Mouse (Mus musculus): ENCODE data around the gene Cnot6. TPM values are rescaled to one million over a fixed set of nuclear protein-coding genes. Genes with fewer than 3 reads are reported as not detected.

Cnot6 gene
- total RNA-seq (2021), result 10 to 100 TPM; 86.2 to 89.2 TPM

DNA sequence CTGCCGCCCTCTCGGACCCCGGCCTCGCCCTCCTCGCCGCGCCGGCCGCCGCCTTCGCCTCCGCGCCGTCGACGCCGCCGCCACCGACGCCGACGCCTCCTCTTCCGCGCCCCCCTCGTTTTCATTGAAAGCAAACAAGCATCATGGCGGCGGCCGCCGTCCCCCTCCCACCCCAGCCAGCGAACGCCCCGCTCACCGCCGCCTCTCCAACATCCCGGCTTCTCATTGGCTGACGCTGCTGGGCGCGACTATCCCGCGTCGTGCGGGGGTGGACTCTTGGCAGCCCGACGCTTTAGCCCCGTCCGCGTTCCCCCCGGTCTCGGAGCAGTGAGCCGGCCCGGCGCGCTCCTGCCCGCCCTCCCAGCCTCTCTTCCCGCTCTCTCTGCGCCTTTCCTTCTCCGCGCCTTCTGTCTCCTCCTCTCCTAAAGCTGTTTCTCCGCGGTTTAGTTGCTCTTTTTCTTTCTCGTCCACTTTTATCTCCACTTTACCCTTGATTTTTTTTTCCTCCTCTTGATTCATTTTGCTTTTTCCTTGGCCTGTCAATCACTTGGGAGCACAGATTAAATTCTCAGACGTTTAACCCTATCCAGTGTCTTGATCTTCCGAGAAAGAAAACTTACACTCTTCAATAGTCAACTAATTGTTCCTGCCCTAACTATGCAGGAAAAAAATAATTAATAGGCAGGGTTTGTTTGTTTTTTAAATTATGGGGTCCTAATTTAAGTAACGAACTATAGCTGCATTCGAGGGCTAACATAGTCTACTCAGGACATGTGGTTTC is at the start of gene Cnot6:
Cnot6 (minus strand) TSS at position 169 of the 781 bp plus-strand sequence.
- DNase-seq, result peak; percentile 98
- intact Hi-C loops (cut with DNase I), result no loop called here

DNA sequence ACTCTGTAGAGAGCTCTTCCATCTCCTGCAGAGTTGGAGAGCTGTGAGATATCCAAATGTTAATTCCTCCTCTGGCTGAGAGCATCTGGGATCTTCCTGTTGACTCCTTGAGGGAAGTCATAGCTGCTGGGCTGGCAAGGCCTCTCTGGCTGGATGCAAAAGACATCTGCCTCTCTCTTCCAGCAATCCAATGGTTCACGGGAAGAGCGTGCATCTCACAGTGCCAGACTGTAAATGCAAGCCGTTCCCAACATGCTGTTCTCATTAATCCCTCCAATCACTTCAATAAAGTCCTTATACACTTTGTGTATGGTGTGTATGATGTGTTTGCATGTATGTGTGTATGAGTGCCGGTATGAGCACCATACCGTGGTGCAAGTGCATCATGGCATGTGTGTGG is 48.6 kb upstream of the Cnot6 start:
- no peak for DNase-seq

DNA sequence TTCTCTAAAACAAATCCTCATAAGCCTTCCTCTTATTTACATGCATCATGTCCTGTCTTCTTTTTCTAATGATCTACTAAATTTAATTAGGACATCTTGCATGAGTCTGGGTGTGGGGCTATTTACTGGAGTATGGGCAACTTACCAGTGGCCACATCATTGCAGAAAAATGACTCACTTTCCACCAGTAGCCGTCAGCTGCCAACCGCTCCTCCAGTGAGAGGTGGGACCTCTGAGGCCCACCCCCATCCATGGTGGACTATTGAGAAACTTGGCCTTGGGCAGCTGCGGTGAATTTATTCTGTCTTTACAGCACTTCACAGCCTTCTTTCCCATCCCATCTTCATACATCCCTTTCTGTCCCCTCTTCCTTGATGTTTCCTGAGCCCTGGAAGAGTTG is 45.6 kb upstream of the Cnot6 start:
- DNase-seq, result no peak
- intact Hi-C loops (cut with DNase I), result no loop called here

More for the DNA sequence above, 48.6 kb upstream of the Cnot6 start:
- intact Hi-C loops (cut with DNase I), result no loop called here

DNA sequence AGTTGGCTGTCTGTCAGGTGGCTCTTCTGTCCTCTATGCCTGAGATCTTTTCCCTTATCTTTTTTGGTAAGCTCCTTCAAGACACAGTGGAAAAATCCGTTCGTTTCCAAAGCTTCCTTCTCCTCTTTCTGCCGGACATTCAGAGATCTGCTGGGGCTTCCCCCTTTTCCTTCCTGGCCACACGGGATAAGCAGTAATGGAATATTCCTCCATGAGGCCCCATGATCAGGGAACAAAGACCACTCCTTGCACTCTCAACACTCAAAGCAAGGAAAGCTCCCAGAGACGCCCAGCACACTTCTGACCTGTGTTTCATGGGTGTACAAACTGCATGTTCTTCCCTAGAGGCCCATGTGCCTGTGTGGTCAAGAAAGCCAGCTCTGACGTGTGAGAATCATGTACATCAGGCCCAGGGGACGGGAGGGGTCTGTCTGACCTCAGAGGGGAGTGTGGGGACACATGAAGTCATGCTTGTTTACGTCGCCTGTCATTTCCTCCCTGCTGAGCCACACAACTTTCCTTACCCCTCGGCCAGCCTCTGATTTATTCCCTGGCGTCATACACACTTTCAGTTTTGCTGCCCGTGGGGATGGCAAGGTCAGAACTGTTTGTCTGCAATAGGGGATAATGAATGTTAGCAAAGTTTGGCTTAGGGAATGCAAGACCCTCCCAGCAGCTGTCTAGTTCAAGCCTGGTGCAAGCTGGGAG is 42.6 kb upstream of the Cnot6 start:
- no peak for DNase-seq
- intact Hi-C loops (cut with DNase I), result no loop called here

DNA sequence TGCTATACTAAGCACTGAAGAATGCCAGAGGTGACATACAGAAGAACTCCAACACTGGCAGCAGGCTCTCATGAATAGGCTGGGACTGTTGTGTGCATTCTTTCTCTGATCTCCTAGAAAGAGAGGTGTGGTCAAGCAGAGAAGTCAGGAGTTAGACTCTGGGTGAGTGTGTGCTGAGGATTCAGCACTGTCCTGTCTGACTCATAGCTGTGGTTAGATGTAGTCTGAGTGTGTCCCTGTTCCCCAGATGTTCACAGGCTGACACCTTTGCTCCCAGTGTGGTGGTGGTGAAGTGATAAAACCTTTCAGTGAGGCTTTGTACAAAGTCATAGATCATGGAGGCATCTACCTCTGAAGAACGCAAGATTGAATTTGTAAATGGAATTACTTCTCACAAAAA is 34.2 kb upstream of the Cnot6 start:
- no peak for DNase-seq
- intact Hi-C loops (cut with DNase I), result no loop called here

DNA sequence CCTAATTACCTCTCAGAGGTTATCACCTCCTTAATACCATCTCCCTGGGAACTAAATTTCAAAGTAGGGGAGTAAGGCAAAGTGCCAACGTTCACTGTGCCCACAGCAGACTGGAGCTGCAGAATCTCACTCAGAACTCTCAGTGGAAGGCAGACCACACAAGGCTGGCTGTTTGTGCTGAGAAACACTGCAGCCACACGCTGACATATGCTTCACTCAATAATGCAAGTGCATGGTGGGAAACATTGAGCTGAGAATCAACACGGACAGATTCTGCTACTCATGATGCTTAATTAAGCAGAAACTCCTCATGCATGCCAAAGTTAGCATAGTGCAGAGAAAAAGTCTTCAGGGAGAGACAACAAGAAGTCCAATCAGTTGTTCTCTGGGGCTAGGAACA is 33.3 kb upstream of the Cnot6 start:
- intact Hi-C loops (cut with DNase I), result no loop called here
- DNase-seq, result no peak

DNA sequence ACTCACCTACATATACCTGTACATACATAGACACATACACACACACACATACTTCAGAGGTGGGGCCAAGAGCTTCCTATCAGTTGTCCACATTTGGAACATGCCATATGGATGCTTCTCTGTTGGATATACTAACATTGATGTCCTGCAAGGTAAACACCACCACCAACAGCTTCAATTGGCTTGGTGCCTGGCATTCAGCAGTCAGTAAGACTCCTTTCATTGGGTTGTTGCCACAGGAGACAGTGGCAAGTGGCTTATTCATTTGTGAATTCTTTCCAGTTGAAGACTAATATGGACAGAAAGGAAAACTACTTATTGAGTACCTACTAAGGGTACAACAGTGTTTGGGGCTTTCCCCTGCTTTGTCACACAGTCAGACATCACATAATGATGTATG is 32.5 kb upstream of the Cnot6 start:
- DNase-seq, result peak; percentile 19
- intact Hi-C loops (cut with DNase I), result no loop called here

DNA sequence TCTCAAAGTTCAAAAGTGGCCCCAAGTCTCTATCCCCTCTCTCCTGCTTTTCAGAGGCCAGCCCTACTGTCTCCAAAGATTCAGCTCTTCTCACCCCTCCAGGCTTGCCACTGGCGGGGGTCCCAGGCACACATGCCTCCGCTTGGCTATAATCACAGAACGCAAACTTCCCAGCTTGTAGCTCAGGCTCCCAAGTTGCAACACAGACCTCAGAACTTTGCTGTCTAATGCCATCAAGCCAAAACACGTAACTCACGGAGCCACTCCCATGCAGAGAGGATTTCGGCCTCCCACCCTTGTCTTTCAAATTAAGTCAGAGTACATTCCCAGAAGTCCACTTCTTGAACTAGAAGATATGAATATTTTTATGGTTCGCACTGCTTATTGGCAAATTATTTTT is 31.1 kb upstream of the Cnot6 start:
- no peak for DNase-seq
- intact Hi-C loops (cut with DNase I), result no loop called here

DNA sequence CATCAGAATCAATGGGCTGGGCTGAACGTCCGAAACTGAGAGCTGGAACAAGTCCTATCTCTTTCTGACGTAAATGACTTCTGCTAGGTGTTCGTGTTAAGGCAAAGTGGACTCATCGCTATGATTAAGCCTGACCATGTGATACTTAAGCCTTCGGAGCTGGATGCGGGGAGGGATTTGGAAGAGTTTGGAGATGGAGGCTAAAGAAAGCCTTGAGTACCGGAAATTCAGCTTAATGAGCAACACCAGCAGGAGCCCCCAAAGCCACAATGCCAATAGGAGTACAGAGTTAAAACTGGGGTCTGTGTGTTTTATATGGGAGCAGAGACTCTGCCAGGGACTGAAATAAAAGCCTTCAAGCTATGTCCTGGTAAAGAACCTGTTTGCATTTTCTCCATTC is 29.7 kb upstream of the Cnot6 start:
- intact Hi-C loops (cut with DNase I), result no loop called here
- DNase-seq, result no peak

DNA sequence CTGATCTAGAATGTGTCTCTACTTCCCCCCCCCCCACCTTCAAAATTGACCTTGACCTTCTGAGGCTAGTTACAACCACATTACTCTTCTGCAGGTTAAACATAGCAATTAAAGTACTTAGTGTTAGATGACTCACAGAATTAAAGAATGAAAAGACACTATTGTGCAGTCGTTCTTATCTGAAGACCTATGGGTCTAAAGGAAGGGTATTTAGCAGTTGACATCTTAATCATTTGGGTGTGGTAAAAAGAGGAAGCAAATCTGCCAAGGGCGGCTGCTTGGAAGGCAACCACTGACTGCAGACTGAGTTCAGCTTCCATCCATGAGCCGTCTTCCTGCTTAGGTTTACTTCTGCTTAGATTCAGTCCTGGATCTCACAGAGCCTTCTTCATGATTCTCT is 27.3 kb upstream of the Cnot6 start:
- DNase-seq, result no peak
- intact Hi-C loops (cut with DNase I), result no loop called here

DNA sequence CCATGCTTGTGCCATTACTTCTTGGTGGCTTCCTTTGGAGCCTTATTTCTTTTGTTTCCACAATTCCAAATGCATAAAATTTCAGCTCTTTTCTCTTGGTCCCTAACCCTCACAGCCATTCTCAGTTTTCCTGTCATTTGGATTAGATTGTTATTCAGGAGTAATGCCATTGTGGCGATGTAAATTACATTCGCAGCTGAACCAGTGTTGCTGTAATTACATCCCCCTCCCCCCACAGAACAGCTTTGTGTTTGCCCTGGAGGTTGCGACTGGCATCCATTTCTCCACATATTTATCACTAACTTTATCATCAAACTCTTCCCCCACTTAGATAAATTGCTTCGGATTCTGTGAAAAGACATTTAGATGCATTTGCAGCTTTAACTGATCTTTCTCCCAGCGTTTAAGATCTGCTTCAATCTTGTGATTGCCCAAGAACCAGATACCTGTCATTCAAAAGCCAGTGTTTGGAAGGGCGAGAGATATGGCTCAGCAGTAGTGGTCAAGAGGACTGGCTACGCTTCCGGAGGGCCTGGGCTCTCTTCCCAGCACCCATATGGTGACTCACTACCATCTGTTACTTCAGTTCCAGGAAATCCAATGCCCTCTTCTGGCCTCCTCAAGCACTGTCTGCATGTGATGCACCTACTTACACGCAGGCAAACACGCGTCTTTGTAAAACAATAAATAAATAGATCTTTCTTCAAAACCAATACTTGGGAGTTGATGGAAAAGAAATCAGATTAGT is 26.3 kb upstream of the Cnot6 start:
- intact Hi-C loops (cut with DNase I), result no loop called here
- DNase-seq, result peak; percentile 21

DNA sequence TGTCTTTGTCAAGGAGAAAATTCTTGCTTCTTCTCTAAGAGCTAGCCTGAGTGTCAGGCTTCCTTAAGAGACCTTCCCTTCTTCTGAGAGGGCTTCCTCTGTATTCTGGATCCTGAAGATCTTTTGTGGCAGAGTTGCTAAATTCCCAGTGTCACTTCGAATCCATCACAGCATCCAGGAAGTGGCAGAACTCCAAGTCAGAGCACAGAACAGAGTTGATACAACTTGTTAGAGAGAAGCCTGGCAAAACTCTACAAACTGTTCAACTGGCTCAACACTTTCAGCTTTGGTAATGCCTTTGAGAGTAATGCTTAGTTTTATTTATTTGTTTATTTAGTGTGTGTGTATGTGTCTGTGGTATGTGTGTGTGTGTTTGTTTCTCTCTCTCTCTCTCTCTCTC is 25.1 kb upstream of the Cnot6 start:
- DNase-seq, result peak; percentile 32
- intact Hi-C loops (cut with DNase I), result no loop called here

DNA sequence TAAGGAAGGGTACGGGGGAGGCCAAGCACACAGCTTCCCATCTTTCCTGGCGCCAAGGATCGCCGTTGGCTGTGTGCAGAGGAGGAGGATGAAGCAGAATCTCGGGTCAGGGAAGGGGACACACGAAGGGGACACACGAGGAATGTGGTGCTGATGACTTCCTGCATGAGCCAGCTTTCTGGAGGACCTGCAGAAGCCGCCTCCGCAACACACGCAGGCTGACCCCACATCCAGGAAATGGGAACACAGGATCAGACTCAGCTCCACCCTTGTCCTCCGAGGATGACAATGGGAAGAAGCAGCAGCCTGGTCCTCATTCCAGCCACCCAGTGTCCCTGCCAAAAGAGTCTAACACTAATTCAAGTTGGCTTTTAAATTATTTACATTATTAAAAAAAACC is 22.2 kb upstream of the Cnot6 start:
- no peak for DNase-seq
- intact Hi-C loops (cut with DNase I), result no loop called here

DNA sequence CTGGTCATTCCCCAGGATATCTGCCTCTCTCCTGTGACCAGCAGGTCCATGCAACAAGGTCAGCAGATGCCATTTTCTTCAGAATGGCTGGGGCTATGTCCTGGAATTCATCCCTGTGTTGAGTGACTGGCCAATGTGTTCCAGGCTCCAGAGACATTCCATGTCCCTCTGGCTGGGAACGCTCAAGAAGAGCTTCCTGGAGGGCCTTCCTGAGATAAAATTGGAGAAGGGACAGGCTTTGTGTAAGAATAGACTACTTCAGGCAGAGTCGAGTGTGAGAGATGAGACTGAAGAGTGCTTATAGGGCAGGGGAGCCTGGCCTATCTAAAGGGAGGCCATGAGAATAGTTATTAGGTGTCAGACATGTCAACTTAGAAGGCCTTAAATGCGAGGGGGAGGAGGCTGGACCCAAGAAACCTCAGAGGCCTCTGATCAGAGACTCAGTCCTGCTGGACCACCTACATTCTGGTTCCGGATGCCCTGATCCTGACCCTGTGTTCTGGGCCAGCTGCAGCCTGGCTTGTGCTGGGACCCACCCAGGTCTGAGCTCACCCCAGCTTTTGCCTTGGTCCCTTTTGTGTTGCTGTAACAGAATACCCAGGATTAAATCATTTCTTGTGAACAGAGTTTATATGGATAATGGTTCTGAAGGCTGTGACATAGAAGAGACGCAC is 17.9 kb upstream of the Cnot6 start:
- no peak for DNase-seq
- intact Hi-C loops (cut with DNase I), result no loop called here

DNA sequence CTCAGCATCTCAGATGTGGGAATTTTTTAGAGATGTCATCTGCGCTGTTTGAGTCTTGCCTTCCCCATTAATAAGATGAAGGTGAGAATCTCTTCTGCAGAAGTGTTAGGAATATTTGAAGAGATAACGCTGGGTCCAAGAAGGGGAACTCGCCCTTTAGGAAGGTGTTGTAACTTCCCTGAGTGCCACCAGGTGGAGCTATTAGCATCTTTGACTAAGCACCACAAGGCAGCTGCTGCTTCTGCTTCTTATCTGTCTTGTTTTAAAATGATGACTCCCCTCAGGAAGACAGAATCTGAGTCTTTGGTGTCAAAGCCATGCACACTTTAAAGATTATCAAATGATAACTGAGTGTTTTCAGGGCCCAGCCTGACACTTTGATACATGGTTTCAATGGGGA is 15.4 kb upstream of the Cnot6 start:
- DNase-seq, result peak; percentile 58
- intact Hi-C loops (cut with DNase I), result loop anchor here (2.0 to 10.0 kb wide), 2 partner anchors 141 to 237 kb away; no protein-coding TSS in a partner anchor

DNA sequence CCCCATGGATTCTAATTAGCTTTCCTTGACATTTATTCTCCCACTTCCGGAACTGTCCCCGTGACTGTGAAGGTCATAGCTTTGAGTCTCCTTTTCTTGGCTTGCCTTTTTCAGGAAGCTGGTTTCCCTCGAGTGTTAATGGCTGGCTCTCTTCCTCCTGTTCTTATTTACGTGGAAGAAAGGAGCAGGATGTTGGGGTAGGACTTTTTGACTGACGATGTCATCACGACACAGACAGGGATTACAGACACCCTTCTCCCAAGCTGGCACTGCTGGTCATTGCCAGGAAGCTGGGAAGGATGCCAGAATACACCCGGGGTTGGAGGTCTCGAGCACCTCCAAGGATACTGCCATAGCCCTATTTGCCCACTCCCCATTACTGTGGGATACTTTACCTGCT is 14.3 kb upstream of the Cnot6 start:
- DNase-seq, result peak; percentile 43
- intact Hi-C loops (cut with DNase I), result loop anchor here (10.0 kb wide), 1 partner anchor 238 kb away; no protein-coding TSS in a partner anchor

DNA sequence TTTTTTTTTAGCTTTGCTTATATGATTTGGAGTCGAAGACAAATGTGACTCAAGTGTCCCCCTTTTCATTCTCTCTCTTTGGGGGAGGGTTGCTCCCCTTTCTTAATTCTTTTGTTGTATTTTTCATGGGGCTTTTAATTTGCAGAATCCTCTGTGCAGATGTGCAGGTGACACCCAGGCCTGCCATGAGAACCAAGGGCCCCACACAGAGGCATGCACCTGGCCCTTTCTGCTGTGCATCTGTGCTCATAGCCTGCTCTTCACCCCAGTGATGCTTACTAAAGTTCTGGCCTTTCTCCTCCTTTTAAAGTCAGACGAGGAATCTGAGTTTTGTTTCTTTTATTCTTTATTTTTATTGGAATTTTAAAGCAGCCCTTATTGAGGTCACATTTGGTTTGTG is 12.2 kb upstream of the Cnot6 start:
- no peak for DNase-seq
- intact Hi-C loops (cut with DNase I), result loop anchor here (10.0 kb wide), 1 partner anchor 240 kb away; no protein-coding TSS in a partner anchor

DNA sequence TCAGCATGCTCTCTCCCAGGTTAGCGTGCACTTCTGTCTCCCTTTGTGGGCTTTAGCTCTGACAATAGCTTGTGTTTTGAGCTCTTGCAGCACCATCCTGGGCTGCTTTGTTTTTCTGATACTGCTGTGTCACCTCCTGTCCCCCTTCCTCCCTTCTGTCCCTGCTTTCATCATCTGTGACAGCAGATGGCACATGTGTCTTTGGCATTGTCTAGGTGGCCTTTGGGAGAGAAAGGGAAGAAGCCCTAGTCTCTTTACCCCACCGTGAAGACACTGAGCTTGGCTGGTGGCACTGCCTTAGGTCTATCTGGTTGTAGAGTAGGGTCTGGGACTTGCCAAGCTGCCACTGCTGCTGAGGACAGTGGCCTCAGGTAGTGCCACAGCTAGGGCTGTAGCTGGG is 10.8 kb upstream of the Cnot6 start:
- DNase-seq, result peak; percentile 11
- intact Hi-C loops (cut with DNase I), result loop anchor here (10.0 kb wide), 1 partner anchor 242 kb away; no protein-coding TSS in a partner anchor

DNA sequence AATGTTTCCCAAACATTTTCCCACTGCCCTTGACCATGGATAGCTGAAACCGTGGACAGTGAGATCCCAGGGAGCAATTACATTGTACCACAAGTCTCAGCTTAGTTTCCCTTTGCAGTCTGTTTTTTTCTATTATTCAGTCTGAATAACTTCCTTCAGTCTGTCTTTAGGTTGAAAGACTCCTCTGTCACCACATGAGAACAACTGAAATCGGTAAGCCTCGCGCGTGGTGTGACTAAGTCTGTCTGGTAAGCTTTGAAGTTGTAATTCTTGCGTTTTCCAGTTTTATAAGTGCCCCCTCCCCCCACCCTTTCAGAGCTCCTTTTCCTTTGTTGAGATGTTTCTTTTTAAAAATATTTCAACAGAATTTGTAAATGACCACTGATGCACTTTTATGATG is 10.2 kb upstream of the Cnot6 start:
- DNase-seq, result no peak
- intact Hi-C loops (cut with DNase I), result loop anchor here (10.0 kb wide), 1 partner anchor 242 kb away; no protein-coding TSS in a partner anchor

DNA sequence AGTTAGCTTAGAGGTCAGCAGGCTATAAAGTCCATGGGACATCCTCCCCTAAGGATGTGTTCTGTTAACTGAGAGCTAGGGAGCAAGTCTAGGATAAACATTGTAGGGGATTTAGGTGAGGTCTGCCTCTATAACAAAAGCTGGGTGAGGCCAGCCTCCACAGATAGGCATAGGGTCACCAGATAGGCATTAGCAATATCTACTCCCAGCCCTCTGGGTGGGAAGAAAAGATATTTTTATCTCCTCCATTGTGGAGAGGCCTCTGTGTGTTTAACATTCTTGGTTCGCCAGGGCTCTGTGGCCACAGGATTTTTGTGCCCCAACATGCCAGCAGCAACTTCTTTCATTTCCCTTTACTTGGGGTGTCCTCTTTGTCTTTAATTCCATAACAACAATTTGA is 8.8 kb upstream of the Cnot6 start:
- intact Hi-C loops (cut with DNase I), result loop anchor here (10.0 kb wide), 1 partner anchor 243 kb away; no protein-coding TSS in a partner anchor
- no peak for DNase-seq

Data from left cerebral cortex, postnatal 4 days (tissue).